Mouse (Mus musculus): ENCODE data around the gene Taok1.

GRCm38 (mm10) chr11:77626596-77627535 lies 19.3 kb upstream of the Taok1 start:
- TF ChIP-seq CTCF (IDR thresholded peaks at IDR 0.05; ENCODE audit: borderline replicate concordance, extremely low read depth, insufficient read depth, insufficient read length) (no peak), POLR2A (IDR thresholded peaks at IDR 0.05; ENCODE audit: borderline replicate concordance, extremely low read depth, insufficient read depth, insufficient read length, poor library complexity, severe bottlenecking) (no peak)

Data from brain, embryonic 14.5 days (tissue).